8 mouse cellular contexts compared by ENCODE assay signal in genomic region chr9:10909573-10909972, GRCm38 (mm10). TPM values are rescaled to one million over a fixed set of nuclear protein-coding genes. Genes with fewer than 3 reads are reported as not detected.
A peak's percentile ranks its signal among the peaks of the same experiment; 100 is the strongest.
DNase-seq lines count a peak whose midpoint lies in the region; ATAC-seq and TF ChIP-seq lines count a peak whose summit lies in the region.

No protein-coding gene starts in this region.

- no peaks in the 10 kb centered on the region for H3K9me3 ChIP-seq in embryonic facial prominence, embryonic 14.5 days (ENCODE audit: control insufficient read depth, low read length)

- H3K4me3 ChIP-seq in thymus, adult 2 months (ENCODE audit: control insufficient read depth, insufficient read depth, low read length) = no peak overlapping the region
- H3K4me3 ChIP-seq in embryonic facial prominence, embryonic 14.5 days (ENCODE audit: low read depth, low read length) = no peak overlapping the region

- 0 out of 2 replicates have a peak, but pooled peaks have one; percentile 47 for ATAC-seq in embryonic facial prominence, embryonic 14.5 days (ENCODE audit: low read depth)

- H3K9ac ChIP-seq in embryonic facial prominence, embryonic 14.5 days (ENCODE audit: low read depth, low read length) = no peak overlapping the region

- WGBS in thymus, adult 2 months = 21% methylated on average over 5 of the region's 5 CpGs
- WGBS in embryonic facial prominence, embryonic 14.5 days = 14% methylated on average over 5 of the region's 5 CpGs

- no peak for TF ChIP-seq POLR2A in thymus, adult 2 months (IDR thresholded peaks at IDR 0.05; ENCODE audit: control insufficient read depth, extremely low read depth, insufficient read depth, low read length, poor library complexity)

- no peaks in the 10 kb centered on the region for H3K4me1 ChIP-seq in thymus, adult 2 months (replicated peaks; ENCODE audit: control insufficient read depth, insufficient read depth, low read length)
- H3K4me1 ChIP-seq in embryonic facial prominence, embryonic 14.5 days (ENCODE audit: control insufficient read depth, insufficient read depth, low read length) = 0 out of 2 replicates have a peak, but pooled peaks cover 4% of the 10 kb centered on the region

- H3K36me3 ChIP-seq in thymus, adult 2 months (ENCODE audit: control insufficient read depth, insufficient read depth, low read length) = no peaks in the 10 kb centered on the region
- no peaks in the 10 kb centered on the region for H3K36me3 ChIP-seq in embryonic facial prominence, embryonic 14.5 days (ENCODE audit: control insufficient read depth, insufficient read depth, low read length)

- no peak overlapping the region for H3K27ac ChIP-seq in thymus, adult 2 months (ENCODE audit: control insufficient read depth, insufficient read depth, low read length)
- no peak overlapping the region for H3K27ac ChIP-seq in embryonic facial prominence, embryonic 14.5 days (replicated peaks; ENCODE audit: low read depth, low read length)

- H3K27me3 ChIP-seq in thymus, adult 2 months (ENCODE audit: control insufficient read depth, insufficient read depth, low read length) = no peaks in the 10 kb centered on the region
- H3K27me3 ChIP-seq in embryonic facial prominence, embryonic 14.5 days (replicated peaks; ENCODE audit: control insufficient read depth, insufficient read depth, low read length) = peaks cover 6% of the 10 kb centered on the region; the same call in 1 of the 2 replicates

- TF ChIP-seq CTCF in thymus, adult 2 months (IDR thresholded peaks at IDR 0.05; ENCODE audit: borderline replicate concordance, control insufficient read depth, extremely low read depth, insufficient read depth, low read length, poor library complexity) = no peak

- peak; percentile 13 for DNase-seq in thymus, adult 2 months
- no peak for DNase-seq in thymus, adult 18-20 months
- DNase-seq in adrenal gland, postnatal 36 days = peak; percentile 34 to 61
- peak; percentile 87 for DNase-seq in embryonic facial prominence, embryonic 14.5 days (ENCODE audit: low spot score)
- DNase-seq in induced T-regulatory cell, adult 2 months (ENCODE audit: low read depth) = peak; percentile 67
- peak; percentile 59 to 82 for DNase-seq in left cerebral cortex, adult 18-20 months (ENCODE audit: low spot score in 2 of 2)
- peak; percentile 48 for DNase-seq in neural tube, embryonic 10.5 days (ENCODE audit: extremely low spot score, low spot score)
- no peak for DNase-seq in yolk sac, embryonic 10.5 days (ENCODE audit: low spot score)

- H3K4me2 ChIP-seq in embryonic facial prominence, embryonic 14.5 days (ENCODE audit: low read depth, low read length) = no peak overlapping the region

RNA-seq across cellular contexts. Expression of gene Cntn5, which starts 5.0 kb away (rescaled TPM):
- polyA plus RNA-seq in thymus, adult 2 months (2012; rRNA removed) = not detected in 2 replicates
- not detected for total RNA-seq in adrenal gland, postnatal 36 days (2021)
- 1.8 and 2.3 TPM in 2 replicates for polyA plus RNA-seq in embryonic facial prominence, embryonic 14.5 days (2014; fragmentation: Nextera tagmentation; extraction: Ambion mirVana)
- total RNA-seq in left cerebral cortex, adult 18-20 months (2021) = 10 to 100 TPM; 22.0 to 22.9 TPM

Comparison
In these comparisons a context has a peak if more than half of its experiments do, and no peak if none do; other contexts are left out.
1. DNase-seq: peak in thymus, adult 2 months (single experiment), adrenal gland, postnatal 36 days (2 of 2), embryonic facial prominence, embryonic 14.5 days (single experiment), induced T-regulatory cell, adult 2 months (single experiment), left cerebral cortex, adult 18-20 months (2 of 2) and neural tube, embryonic 10.5 days (single experiment); none in thymus, adult 18-20 months (0 of 2) and yolk sac, embryonic 10.5 days (single experiment).
2. RNA of gene Cntn5, which starts 5.0 kb away (total RNA-seq): 22.0 to 22.9 TPM in left cerebral cortex, adult 18-20 months; not detected in adrenal gland, postnatal 36 days; every median in the first group is over 10 times any median in the second.